Mouse (Mus musculus) frontal cortex, postnatal 25 days (tissue): Measurements from ENCODE around the gene Thy1.
A peak's percentile ranks its signal among the peaks of the same experiment; 100 is the strongest.

Experiments used
- DNase-seq, 2 experiments: peaks; one replicate each; pipeline ENCODE4 v3.0.0; 2022; ENCODE audit warnings: low spot score in 2 of 2

The Thy1 gene

DNA sequence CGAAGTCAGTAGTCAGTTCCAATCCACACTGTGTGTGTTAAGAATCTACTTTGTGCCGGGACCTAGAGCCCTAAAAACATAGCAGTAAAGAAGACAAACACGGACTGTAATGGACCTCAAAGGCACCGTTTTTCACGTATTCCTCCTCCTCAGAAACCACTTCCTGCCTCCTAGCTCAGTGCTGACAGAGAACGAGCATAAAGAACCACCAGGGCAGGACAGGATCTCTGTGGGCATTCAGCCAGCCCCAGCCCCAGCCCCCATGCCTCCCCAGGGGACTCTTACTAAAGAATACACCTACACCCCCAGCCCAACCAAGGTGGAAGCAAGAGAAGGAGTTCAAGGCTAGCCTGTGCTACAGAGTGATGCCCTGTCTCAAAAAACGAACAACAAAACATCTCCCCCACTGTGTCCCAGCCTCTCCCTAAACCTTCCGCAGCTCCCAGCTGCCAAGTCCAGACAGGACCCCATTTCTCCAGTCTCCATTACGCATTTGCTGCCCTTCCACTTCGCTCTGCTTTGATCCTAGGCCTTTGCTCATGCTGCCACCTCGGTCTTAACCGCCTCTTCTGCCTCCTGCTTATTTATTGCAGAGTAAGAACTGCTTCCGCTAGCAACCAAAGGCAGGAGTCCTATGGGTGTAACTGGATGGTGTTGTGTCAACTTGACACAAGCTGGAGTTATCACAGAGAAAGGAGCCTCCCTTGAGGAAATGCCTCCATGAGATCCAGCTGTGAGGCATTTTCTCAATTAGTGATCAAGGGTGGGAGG is 9.0 kb upstream of the Thy1 start:
- no peak for DNase-seq

DNA sequence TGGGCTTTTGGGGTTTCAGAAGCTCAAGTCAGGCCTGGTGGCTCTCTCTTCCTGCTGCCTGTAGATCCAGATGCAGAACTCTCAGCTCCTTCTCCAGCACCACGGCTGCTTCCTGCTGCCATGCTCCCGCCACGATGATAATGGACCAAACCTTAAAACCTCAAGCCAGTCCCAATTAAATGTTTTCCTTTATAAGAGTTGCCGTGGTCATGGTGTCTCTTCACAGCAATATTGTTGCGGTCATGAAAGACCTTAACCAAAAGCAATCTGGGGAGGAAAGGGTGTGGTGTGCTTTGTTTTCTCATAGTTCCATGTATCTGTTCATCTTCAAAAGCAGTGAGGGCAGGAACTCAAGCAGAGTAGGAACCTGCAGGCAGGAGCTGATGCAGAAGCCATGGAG is 6.1 kb upstream of the Thy1 start:
- DNase-seq, result no peak

DNA sequence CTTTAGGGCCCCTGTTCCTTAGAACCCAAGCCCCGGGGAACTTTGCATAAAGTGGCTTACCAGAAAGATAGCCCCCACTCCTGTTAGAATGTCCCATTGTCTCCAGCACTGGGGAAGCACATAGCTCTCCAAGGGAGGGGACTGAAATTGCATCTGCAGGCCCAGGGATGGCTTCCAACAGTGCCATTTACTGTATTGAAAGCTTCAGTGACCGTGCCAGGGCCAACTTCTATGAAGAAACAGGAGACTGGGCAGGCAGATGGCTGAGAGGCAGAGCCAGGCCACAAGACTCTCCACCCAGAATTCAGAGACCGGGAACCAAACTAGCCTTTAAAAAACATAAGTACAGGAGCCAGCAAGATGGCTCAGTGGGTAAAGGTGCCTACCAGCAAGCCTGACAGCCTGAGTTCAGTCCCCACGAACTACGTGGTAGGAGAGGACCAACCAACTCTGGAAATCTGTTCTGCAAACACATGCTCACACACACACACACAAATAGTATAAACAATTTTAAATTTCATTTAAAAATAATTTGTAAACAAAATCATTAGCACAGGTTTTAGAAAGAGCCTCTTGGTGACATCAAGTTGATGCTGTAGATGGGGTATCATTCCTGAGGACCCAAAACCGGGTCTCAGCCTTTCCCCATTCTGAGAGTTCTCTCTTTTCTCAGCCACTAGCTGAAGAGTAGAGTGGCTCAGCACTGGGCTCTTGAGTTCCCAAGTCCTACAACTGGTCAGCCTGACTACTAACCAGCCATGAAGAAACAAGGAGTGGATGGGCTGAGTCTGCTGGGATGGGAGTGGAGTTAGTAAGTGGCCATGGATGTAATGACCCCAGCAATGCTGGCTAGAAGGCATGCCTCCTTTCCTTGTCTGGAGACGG is 1.4 kb upstream of the Thy1 start:
- no peak for DNase-seq

DNA sequence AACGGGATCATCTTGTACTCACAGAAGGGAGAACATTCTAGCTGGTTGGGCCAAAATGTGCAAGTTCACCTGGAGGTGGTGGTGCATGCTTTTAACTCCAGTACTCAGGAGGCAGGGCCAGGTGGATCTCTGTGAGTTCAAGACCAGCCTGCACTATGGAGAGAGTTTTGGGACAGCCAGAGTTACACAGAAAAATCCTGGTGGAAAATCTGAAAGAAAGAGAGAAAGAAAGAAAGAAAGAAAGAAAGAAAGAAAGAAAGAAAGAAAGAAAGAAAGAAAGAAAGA is 846 bp upstream of the Thy1 start:
- no peak for DNase-seq

DNA sequence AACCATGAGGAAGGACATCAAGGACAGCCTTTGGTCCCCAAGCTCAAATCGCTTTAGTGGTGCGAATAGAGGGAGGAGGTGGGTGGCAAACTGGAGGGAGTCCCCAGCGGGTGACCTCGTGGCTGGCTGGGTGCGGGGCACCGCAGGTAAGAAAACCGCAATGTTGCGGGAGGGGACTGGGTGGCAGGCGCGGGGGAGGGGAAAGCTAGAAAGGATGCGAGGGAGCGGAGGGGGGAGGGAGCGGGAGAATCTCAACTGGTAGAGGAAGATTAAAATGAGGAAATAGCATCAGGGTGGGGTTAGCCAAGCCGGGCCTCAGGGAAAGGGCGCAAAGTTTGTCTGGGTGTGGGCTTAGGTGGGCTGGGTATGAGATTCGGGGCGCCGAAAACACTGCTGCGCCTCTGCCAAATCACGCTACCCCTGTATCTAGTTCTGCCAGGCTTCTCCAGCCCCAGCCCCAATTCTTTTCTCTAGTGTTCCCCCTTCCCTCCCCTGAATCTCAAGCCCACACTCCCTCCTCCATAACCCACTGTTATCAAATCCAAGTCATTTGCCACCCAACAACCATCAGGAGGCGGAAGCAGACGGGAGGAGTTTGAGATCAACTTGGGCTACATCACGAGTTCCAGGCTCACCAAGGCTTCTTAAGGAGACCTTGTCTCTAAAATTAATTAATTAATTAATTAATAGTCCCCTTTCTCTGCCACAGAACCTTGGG is 683 bp downstream of the Thy1 start:
- no peak for DNase-seq

DNA sequence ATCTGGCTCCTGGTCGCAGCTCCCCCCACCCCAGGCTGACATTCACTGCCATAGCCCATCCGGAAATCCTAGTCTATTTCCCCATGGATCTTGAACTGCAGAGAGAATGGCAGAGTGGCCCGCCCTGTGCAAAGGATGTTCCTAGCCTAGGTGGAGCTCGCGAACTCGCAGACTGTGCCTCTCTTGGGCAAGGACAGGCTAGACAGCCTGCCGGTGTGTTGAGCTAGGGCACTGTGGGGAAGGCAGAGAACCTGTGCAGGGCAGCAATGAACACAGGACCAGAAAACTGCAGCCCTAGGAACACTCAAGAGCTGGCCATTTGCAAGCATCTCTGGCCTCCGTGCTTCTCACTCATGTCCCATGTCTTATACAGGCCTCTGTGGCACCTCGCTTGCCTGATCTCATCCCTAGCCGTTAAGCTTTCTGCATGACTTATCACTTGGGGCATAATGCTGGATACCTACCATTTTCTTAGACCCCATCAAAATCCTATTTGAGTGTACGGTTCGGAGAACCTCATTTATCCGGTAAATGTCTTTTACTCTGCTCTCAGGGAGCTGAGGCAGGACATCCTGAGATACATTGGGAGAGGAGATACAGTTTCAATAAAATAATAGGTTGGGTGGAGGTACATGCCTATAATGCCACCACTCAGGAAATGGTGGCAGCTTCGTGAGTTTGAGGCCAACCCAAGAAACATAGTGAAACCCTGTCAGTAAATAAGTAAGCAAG is 1.4 kb downstream of the Thy1 start:
- no peak for DNase-seq

DNA sequence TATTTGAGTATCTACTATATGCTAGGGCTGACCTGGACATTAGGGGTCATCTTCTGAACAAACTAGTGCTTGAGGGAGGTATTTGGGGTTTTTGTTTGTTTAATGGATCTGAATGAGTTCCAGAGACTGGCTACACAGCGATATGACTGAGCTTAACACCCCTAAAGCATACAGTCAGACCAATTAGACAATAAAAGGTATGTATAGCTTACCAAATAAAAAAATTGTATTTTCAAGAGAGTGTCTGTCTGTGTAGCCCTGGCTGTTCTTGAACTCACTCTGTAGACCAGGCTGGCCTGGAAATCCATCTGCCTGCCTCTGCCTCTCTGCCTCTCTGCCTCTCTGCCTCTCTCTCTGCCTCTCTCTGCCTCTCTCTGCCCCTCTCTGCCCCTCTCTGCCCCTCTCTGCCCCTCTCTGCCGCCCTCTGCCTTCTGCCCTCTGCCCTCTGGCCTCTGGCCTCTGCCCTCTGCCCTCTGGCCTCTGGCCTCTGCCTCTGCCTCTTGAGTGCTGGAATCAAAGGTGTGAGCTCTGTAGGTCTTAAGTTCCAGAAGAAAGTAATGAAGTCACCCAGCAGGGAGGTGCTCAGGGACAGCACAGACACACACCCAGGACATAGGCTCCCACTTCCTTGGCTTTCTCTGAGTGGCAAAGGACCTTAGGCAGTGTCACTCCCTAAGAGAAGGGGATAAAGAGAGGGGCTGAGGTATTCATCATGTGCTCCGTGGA is 2.1 kb downstream of the Thy1 start:
- no peak for DNase-seq

DNA sequence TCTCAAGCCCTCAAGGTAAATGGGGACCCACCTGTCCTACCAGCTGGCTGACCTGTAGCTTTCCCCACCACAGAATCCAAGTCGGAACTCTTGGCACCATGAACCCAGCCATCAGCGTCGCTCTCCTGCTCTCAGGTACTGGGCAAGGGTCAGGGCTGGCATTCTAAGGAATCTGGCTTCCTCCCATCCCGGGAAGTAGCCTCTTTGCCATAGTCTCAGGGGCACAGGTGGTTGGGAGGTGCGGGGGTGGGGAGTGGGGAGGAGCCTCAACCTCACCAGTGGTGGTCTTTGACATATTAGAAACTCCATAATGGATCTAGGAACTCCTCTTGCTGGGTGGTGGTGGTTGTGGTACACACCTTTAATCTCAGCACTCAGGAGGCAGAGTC is 2.7 kb downstream of the Thy1 start:
- DNase-seq, result no peak

DNA sequence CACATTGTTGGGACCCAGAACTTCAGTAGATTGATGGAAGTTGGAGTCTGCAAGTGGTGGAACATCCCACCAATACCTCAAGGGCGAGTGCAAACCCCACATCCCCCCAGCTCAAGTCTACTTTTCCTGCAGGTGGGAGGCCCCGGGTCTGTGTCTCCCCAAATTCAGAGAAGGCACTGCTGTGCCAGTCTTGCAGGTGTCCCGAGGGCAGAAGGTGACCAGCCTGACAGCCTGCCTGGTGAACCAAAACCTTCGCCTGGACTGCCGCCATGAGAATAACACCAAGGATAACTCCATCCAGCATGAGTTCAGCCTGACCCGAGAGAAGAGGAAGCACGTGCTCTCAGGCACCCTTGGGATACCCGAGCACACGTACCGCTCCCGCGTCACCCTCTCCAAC is 3.2 kb downstream of the Thy1 start:
- no peak for DNase-seq

DNA sequence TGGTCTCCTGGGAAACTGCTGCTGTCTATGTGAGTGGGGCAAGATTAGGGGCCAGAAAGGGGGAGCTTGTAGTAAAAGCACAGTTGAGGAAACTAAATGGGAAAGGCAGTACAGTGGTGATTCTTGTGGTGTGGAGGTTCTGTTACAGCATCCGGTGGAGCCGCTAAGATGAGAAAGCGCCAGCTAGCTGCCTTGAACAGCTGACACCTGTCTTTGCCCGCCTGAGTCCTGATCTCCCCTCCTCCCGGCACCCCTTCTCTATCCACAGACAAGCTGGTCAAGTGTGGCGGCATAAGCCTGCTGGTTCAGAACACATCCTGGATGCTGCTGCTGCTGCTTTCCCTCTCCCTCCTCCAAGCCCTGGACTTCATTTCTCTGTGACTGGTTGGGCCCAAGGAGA is 3.9 kb downstream of the Thy1 start:
- DNase-seq, result no peak

DNA sequence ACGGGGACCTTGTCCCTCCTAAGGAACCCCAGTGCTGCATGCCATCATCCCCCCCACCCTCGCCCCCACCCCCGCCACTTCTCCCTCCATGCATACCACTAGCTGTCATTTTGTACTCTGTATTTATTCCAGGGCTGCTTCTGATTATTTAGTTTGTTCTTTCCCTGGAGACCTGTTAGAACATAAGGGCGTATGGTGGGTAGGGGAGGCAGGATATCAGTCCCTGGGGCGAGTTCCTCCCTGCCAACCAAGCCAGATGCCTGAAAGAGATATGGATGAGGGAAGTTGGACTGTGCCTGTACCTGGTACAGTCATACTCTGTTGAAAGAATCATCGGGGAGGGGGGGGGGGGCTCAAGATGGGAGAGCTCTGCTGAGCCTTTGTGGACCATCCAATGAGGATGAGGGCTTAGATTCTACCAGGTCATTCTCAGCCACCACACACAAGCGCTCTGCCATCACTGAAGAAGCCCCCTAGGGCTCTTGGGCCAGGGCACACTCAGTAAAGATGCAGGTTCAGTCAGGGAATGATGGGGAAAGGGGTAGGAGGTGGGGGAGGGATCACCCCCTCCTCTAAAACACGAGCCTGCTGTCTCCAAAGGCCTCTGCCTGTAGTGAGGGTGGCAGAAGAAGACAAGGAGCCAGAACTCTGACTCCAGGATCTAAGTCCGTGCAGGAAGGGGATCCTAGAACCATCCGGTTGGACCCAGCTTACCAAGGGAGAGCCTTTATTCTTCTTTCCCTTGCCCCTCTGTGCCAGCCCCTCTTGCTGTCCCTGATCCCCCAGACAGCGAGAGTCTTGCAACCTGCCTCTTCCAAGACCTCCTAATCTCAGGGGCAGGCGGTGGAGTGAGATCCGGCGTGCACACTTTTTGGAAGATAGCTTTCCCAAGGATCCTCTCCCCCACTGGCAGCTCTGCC is 4.6 kb downstream of the Thy1 start:
- no peak for DNase-seq

DNA sequence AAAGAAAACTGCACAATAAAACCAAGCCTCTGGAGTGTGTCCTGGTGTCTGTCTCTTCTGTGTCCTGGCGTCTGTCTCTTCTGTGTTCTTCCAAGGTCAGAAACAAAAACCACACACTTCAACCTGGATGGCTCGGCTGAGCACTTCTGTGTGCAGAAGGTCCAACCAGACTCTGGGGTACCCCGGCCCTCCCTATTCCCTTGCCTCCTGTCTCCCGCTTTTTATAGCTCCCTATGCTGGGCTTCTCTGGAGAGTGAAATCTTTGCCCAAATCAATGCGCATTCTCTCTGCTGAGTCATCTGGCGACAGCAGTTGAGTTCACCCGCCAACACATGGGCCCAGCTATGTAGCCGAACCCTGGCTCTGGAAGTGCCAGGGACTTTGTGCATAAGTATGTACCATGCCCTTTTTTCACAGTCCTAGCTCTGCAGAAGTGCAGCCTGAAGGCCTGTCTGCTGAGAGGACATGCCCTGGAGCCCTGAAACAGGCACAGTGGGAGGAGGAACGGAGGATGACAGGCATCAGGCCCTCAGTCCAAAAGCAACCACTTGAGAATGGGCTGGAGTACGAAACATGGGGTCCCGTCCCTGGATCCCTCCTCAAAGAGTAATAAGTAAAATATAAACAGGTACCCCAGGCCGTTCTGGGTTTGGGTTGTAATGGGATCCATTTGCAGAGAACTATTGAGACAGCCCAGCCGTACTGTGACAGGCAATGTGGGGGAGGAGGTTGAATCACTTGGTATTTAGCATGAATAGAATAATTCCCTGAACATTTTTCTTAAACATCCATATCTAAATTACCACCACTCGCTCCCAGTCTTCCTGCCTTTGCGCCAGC is 5.6 kb downstream of the Thy1 start:
- no peak for DNase-seq

DNA sequence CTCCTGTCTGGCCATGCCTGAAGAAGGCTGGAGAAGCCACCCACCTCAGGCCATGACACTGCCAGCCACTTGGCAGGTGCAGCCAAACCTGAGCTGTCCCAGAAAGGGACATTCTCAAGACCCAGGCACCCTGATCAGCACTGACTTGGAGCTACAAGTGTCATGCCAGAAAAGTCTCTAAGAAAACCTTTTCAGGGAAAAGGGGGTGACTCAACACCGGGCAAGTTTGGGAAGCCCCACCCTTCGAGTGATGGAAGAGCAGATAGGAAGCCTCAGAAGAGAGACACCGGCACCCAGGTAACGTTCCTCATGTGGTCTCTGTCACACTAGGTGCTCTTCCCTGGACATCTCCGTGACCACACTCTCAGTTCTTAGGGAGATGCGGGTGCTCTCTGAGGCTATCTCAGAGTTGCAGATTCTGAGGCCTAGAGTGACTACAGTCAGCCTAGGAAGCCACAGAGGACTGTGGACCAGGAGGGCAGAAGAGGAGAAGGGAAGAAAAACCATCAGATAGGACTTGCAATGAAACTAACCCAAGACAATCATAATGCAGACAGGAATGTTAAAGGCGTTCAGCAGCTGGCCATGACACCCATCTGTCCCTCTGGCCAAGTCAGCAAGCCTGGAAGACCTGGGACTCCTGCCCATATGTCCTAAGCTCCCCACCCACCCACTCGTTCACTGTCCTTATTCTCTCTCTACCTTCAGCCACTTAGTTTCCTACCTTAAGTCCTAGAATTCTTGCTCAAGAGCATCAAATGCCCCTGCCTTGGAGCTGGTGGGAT is 6.4 kb downstream of the Thy1 start:
- no peak for DNase-seq

DNA sequence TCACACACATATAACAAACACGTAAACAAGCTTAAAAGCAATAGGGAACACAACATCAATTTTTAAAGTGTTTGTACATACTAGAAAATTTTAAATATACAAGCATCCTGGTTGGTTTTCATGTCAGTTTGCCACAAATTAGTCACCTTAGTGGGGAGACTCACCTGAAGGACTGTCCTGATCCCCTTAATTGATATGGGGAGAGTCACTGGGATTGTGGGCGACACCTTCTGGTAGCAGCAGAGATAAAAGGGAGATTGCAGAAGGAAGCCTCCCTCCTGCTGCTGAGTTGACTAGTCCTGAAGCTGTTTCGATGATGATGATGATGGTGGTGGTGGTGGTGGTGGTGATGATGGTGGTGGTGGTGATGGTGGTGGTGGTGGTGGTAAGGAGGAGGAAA is 9.7 kb downstream of the Thy1 start:
- DNase-seq, result no peak

DNA sequence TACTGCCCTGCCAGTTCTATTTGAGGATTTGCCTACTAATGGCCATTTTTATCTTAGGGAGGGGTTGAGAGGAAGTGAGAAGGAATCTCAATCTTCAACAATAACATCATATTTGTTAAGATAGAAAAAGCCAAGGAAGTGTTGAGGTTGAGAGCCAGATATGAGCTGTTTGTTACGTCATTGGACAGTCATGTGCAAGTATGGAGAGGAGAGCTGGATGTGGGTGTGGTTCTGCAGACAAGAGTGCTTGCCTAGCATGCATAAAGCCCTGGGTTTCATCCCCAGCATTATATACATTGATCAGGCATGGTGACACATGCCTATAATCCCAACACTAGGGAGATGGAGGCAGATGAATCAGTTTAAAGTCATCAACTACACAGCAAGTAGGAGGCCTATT is 10.8 kb downstream of the Thy1 start:
- DNase-seq, result no peak

DNA sequence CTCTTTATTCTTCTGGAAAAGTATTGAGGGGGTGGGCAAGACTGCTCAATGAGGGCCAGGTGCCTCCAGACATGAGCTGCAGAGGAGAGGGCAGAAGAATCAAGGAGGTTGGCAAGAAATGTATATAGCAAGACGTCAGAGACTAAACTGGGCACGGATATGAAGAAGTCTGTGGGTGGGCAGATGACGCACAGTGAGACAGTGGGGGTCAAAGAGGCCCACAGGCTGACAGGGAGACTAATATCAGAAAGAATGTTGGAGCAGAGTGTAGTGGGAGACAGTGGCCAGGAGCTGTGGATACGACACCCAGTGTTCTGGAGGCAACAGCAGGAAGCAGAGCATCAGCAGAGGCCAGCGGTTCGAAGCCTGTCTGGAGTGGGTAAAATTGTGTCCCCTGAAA is 15.4 kb downstream of the Thy1 start:
- DNase-seq, result no peak

DNA sequence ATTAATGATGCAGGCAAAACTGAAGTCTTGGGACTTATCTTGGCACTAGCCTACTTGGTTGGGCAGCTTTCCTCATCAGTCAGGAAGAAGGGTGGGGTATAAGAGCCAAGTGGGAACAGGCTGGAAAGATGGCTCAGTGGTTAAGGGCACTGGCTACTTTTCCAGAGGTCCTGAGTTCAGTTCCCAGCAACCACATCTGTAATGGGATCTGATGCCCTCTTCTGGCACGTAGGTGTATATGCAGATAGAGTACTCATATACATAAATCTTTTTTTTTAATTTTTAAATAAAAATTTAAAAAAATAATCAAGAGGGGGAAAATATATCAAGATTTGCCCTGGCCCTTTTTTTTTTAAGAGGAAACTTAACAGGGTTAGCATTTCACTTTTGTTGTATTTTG is 22.0 kb downstream of the Thy1 start:
- no peak for DNase-seq

DNA sequence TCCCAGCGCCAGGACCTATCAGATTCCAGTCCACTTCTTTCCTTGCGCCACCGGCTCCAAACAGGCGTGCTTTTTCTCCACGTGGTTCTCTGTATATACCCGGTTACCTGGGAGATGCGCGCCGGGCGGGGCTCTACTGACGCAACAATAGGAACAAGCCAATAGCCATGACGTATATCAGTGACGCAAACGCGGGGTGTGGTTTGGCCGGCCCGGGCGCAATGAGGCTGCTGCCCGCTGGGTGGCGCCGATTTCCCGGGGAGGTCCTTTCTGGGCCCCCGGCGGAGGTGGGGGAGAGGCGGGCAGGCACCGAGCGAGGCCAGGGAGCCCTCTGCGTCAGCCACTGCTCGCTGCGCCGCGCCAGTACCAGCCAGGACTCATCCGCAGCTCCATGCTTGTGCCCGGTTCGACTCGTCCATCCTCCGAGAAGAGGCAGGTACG is 23.6 kb downstream of the Thy1 start, which contains the start of gene Usp2:
Gene Usp2 (plus strand): TSS at position 237 of the 441 bp plus-strand sequence.
- DNase-seq, result peak; percentile 99 to 100
